Mouse (Mus musculus) kidney, postnatal 36 days (tissue): Measurements from ENCODE around the gene Cdk10.
A peak's percentile ranks its signal among the peaks of the same experiment; 100 is the strongest.
"Not testable (repeated sequence)": the region's sequence is repeated elsewhere in the genome, so short reads cannot be mapped to it uniquely, and the experiment has no call there.

Experiments used
- DNase-seq, 2 experiments: peaks; one replicate each; pipeline ENCODE4 v3.0.0; 2021 to 2022; ENCODE audit warnings: mixed read lengths in 2 of 2

Gene Cdk10

GRCm38 (mm10) chr8:123233760-123234159 lies 9.1 kb downstream of the Cdk10 start:
- DNase-seq = no peak

- DNase-seq = no peak
These were observed 10.4 kb downstream of the Cdk10 start for GRCm38 (mm10) chr8:123234918-123235519.

- DNase-seq = peak; percentile 95
These were observed 11.2 kb downstream of the Cdk10 start, which contains the start of gene Spata2l for GRCm38 (mm10) chr8:123235520-123236497. Gene Spata2l, minus strand, starts transcription at chr8:123236233.

- no peak for DNase-seq
These were observed 14.8 kb downstream of the Cdk10 start for GRCm38 (mm10) chr8:123239398-123239797.

- DNase-seq = no peak
These were observed 17.7 kb downstream of the Cdk10 start for GRCm38 (mm10) chr8:123242107-123242923.

GRCm38 (mm10) chr8:123243053-123243452 lies 18.4 kb downstream of the Cdk10 start:
- DNase-seq = peak in 1 of 2 experiments; percentile 56

- DNase-seq = peak; percentile 72 to 79
These were observed 19.7 kb downstream of the Cdk10 start for GRCm38 (mm10) chr8:123244382-123244781.

- no peak for DNase-seq
These were observed 20.9 kb downstream of the Cdk10 start for GRCm38 (mm10) chr8:123245543-123245942.

- DNase-seq = no peak
These were observed 23.1 kb downstream of the Cdk10 start for GRCm38 (mm10) chr8:123247748-123248147.

- DNase-seq = no peak
These were observed 24.0 kb downstream of the Cdk10 start for GRCm38 (mm10) chr8:123248596-123248995.

GRCm38 (mm10) chr8:123250940-123251339 lies 26.3 kb downstream of the Cdk10 start:
- DNase-seq = no peak

- no peak for DNase-seq
These were observed 28.3 kb downstream of the Cdk10 start for GRCm38 (mm10) chr8:123252925-123253324.

- DNase-seq = peak; percentile 45 to 48
These were observed 28.9 kb downstream of the Cdk10 start for GRCm38 (mm10) chr8:123253451-123254098.

- DNase-seq = peak; percentile 84 to 93
These were observed 29.6 kb downstream of the Cdk10 start, which contains the start of the genes Zfp276 and Vps9d1 for GRCm38 (mm10) chr8:123254099-123254885. Gene Zfp276, plus strand, starts transcription at chr8:123254195. Gene Vps9d1, minus strand, starts transcription at chr8:123254348.

- DNase-seq = no peak
These were observed 30.5 kb downstream of the Cdk10 start for GRCm38 (mm10) chr8:123255170-123255569.

- no peak for DNase-seq
These were observed 32.5 kb downstream of the Cdk10 start for GRCm38 (mm10) chr8:123257114-123257513.

- DNase-seq = not testable (repeated sequence)
These were observed 33.0 kb downstream of the Cdk10 start for GRCm38 (mm10) chr8:123257593-123257992.

GRCm38 (mm10) chr8:123267926-123268656 lies 43.4 kb downstream of the Cdk10 start:
- peak; percentile 66 to 68 for DNase-seq

- no peak for DNase-seq
These were observed 46.5 kb downstream of the Cdk10 start for GRCm38 (mm10) chr8:123271147-123271546.

- DNase-seq = peak; percentile 52 to 57
These were observed 47.3 kb downstream of the Cdk10 start for GRCm38 (mm10) chr8:123271901-123272300.

GRCm38 (mm10) chr8:123274447-123274846 lies 49.8 kb downstream of the Cdk10 start:
- no peak for DNase-seq
